Mouse (Mus musculus) kidney, adult 11 months (tissue): ENCODE data around the gene Lyz2.
"Not testable (repeated sequence)": the region's sequence is repeated elsewhere in the genome, so short reads cannot be mapped to it uniquely, and the experiment has no call there.

Experiments used
- DNase-seq: peaks from one replicate; pipeline ENCODE4 v3.0.0; 2022

Gene Lyz2

DNA sequence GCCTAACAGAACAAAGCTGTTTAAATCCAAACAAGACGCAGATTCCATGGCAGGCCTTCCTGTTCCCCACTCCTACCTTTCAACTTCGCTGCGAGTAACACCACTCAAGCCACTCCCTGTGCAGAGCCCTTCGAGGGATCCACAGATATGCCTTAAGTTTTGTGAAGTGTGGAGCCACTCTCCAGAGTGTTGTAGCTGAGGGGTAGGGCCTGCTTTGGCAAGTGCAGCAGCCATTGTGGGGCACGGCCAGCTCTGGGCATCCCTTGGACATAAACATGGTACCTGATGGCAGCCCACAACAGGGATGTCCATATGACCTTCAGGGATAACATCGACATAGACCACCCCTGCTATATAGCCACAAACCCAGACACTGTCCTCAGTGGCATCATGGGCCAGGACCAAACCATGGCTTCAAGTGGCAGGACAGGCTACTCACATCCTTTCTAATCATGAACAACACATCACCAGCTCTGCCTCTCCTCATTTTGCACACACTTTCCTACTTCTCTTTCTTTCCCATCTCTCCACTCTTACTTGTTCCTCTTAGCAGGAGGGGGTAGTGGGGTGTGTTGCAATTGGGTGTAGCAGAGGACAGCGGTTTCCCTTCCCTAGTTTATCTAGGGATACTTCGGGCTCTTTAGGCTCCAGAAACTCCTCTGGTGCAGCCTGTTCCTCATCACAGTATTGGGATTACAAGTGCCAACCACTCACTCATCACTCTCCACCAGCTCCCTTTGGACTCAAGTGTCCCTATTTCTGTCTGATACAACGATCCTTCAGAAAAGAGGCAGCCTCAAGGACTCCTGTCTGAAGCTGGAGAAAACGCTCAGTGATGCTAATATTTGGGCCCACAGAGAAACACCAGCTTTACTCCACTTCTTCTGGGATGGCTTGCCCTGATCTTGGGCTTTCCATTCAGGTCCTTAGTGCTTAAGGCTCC, 2.7 kb upstream of the Lyz2 start:
- no peak for DNase-seq

DNA sequence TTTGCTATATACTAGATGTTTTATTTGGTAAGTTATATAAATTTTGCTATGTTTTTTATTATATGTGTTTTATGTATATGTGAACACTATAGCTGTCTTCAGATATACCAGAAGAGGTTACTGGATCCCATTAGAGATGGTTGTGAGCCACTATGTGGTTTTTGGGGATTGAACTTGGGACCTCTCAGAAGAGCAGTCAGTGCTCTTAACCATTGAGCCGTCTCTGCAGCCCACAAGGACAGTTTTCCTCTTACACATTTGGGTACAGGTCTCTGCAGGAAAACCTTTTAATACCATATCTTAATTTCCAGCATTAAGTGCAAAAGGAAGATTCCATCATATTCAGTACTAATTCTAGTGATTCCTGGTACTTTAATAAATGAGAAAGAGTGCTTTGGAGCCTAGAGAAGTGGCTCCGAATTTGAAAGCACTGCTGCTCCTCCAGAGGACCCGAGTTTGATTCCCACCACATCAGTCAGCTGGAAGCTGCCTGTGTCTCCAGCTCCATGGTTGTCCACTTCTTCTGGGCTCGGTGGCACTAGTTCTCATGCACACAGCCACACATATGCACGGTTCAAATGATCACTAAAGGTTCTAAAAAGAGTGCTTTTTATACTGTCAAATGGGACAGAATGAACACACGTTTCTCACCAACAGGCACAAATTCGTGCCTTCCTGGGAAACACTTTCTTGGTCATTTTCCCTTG, 1.9 kb upstream of the Lyz2 start:
- no peak for DNase-seq

DNA sequence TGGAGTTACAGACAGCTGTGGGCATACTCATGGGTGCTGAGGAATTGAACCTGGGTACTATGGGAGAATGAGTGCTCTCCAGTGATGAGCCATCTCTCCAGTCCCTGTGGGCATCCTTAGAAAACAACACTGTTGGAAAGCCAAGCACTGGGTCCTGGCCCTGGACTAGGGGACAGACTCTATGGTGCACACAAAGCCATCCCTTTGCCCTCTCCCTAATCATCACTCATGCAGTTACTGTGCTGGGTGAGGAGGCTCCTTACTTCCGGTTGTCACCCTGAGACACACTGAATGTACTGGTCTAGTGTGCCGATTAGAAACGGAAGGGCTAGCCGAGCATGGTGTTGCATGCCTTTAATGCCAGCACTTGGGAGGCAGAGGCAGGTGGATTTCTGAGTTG, 1.1 kb upstream of the Lyz2 start:
- DNase-seq, result not testable (repeated sequence)

DNA sequence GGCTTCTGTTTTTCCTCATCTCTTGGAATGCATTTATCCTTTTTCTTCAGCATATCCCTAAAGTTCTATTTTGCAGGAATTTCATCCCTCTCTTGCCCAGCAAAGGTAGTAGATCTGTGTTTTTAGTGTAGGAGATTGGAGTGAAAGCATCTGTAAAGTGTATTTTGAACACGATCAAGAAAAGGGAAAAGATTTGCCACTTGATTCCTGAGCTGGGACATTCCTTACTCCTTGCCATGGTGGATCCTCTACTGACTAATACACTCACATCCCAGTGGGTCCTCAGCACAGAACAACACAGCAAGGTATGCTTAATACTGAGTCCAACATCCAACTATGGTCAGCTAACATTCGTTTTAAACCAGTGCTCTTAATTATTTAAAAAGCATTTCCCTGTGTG, 430 bp upstream of the Lyz2 start:
- no peak for DNase-seq

DNA sequence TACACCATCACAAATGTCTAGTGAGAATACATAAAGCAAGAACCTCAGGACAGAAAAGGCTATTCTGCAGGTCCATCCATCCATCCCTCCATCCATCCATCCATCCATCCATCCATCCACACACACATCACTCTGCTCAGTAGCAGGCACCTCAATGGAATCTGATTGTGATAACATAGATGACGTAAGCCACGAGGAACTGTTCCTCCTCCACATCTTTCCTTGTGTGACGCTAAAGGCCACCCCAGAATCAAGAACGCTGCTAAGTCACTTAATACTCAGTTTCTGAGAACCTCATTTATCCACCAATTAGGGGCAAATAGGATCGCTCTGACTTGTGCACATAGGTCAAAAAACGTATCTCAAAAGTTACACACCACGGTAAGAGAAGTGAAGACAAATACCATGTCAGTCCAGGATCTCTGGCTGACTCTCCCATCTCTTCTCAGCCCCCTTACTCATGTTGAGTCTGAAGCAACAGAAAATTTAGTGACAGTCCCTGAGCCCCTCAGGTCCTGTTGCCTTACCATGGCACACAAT, 670 bp downstream of the Lyz2 start:
- no peak for DNase-seq

DNA sequence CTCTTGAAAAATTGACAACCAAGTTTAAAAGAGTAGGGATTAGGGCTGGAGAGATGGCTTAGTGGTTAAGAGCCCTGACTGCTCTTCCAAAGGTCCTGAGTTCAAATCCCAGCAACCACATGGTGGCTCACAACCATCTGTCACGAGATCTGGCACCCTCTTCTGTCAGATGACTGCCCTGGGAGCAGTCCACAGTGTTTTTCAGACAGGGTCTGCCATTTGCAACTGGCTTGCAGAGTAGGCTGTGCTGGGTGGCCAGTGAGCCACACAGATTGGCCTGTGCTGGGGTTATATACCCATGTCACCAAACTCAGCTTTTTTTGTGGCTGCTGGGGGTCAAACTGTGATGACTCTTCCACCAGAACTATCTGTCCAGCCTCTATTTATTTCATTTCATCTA, 2.1 kb downstream of the Lyz2 start:
- no peak for DNase-seq

DNA sequence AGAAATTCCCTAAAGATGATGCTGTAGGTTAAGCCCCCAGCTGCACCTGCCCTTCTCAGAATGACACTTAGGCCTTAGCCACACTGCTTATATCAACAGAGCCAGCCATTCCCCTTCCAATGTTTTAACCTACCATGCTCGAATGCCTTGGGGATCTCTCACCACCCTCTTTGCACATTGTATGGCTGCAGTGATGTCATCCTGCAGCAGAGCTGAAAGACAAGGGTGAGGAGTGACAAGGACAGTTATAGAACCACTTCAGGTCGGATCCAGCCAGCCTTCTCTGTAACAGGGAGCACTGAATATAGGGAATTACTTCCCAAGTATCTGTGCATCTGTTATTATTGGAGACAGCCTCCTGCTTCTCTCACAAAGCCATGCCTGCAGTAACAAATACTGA, 3.6 kb downstream of the Lyz2 start:
- not testable (repeated sequence) for DNase-seq

DNA sequence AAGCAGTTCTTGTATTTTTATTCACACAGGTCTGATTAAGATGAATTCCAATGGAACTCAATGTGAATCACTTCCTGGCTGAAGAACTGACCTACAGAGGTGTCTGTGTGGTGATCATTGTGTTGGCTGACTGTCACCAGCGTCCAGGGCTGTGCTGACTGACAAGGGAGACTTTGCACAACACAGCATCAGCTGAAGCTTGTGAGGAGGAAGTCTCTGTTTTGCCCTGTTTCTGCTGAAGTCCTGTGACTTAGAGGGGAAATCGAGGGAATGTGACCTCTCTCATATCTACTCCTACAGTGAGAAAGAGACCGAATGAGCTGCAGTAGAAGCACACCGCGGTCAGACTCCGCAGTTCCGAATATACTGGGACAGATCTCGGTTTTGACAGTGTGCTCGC, 4.3 kb downstream of the Lyz2 start:
- DNase-seq, result not testable (repeated sequence)

DNA sequence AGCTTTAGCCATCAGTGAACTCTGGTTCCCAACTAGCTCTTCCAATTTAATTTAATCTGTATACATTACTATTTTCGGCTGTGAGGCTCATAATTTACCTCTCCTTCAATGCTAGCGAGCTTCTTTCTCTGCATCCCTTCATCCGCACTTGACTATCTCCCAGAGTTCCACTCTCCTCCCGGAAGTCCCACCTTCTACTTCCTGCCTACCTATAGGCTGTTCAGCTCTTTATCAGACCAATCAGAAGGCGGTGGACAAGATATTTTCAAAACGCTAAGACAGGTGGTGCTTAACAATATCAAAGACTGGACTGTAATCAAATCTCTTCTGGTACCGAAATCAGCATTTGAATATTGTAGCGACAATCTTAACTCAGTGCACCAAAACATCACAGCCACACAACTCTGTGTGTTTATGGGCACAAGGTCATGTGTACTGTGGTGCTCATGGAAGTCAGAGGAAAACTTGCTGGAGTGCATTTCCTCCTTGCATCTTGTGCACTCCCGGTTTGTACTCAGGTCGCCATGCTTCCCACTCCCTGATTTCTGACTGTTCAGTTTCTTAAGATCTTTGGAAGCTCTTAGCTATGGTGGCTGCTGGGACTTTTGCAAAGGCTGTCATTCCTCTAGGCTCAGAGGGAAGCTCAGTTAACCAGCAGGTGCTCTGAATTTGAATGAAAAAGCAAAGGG, 6.3 kb downstream of the Lyz2 start:
- DNase-seq, result no peak

DNA sequence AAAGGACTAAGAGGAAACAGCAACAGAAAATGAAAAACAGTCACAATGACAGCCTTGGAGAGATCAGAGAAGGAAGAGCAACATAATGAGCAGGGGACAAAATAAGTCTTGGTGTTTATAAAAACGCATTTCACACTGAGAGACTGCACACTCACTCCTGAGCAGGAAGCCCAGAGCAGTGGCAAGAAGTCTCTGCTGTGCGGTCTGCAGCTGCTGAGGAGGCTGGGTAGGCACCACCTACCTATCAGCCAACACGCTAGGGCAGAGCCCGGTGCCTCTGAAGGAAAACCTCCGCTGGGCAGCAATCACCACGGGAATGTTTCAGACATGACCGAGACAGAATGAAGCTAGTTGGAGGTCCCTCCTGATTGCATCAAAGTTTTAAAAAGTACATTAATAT, 7.5 kb downstream of the Lyz2 start:
- not testable (repeated sequence) for DNase-seq

DNA sequence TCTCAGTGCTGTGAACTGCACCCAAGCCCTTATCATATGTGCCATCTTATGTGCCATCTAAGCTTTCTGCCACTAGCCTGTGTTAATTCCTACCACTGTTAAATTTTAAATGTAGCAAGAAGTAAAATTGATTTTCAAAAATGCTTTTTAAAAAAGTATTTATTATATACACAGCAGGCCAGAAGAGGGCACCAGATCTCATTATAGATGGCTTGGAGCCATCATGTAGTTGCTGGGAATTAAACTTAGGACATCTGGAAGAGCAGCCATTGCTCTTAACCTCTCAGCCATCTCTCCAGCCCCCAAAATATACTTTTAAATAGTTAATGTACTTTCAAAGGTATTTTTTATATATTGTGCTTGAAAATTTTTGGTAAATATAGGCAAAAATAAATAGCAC, 10.1 kb downstream of the Lyz2 start:
- no peak for DNase-seq

DNA sequence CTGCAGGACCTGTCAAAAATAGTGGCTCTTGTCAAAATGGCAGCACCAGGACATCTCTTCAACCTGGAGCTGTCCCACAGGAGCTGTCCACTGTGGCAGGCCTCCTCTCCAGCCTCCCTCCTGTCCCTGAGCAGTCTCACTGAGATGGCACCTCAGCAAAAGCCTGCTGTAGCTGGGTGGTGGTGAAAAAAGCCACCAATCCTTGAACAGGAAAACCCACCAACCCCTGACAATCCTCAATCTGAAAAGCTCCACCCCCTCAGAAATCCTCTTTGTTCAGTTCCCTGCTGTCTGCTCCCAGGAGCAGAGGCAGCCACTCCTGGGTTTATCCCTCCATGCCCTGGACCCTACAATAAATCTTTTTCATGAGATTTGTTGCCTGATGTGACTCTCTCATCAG, 22.3 kb downstream of the Lyz2 start:
- DNase-seq, result no peak

DNA sequence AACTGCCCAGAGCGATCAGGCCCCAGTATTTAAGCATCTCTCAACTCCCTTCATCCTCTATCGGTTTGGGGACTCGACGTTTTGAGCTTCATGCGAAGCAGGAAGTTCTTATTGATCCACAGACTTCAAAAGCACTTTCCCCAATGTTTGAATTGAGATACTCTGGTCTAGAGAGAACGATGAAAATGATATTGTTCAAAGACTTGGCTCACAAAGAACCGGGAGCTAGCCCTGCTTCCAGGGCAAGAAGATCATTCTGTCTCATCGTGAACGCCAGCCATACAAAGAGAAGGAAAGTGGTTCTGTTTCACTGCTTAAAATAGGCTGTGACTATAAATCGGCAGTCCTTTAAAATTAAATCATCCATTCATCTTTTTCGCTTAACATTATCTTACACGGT, 43.5 kb downstream of the Lyz2 start, which contains the start of gene 9530003J23Rik:
Gene 9530003J23Rik, minus strand, starts transcription at position 101 of the 400 bp plus-strand sequence.
- DNase-seq, result no peak

DNA sequence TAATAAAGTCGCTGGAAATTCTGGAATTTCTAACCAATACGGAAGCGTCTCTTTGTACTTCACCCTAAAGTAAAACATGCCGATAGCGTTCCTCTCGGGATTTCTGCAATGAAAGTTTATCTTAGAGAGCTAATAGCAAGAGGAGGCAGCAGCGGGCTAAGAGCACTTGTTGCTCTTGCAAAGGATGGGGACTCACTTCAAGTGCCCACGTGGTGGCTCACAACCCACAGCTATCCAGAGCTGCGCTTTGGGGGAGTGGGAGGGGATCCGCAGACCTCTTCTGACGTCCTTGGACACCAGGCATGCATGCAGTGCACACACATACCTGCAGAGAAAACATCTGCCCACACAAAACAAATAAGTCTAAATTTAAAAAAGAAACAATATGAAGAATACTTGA, 46.3 kb downstream of the Lyz2 start:
- DNase-seq, result no peak

DNA sequence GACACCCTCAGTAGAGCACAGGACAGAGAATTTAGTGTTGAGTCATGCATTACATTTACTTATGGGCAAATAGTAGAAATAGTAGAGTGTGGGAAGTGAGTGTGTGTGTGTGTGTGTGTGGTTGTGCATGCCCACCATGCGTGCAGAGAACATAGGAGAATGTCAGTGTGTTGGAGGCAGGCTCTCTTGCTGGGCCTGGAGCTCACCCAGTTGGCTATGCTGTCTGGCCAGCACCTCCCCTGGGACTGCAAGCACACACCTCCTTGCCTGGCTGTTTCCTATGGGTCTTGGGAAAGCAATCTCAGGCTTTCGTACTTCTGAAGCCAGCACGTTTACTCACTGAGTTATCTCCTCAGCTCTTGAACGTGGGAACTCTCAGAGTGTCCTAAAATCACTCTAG, 47.3 kb downstream of the Lyz2 start:
- no peak for DNase-seq

DNA sequence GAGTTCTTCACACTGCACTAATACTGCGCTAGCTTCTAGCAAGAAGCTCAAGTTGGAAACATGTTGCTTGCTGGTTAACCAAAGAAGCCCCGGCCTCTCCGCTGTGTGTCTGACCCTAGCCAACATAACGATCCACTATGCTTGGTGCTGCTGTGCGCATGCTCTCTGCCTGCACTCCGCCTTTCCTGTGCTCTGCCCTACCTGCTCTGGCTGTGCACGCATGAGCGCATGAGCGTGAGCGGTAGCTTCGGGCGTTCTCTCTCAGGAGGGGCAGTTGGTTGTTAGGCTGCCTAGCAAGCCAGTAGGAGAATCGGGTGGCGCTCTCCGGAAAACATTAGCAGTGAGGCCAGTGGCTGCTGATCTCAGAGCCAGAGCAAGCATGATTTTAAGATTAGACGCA, 52.3 kb downstream of the Lyz2 start:
- DNase-seq, result peak; percentile 89
